Mouse (Mus musculus) midbrain, embryonic 13.5 days (tissue): ENCODE results near the gene Slc5a6. TPM values are rescaled to one million over a fixed set of nuclear protein-coding genes. Genes with fewer than 3 reads are reported as not detected.

Experiments used
- ATAC-seq: fragments of 200-750 bp; cut with Nextera tagmentation; 2 replicates; pipeline ENCODE4 v1.8.0; 2017; ENCODE audit warnings: mild to moderate bottlenecking, moderate TSS enrichment, moderate library complexity
- H3K27ac ChIP-seq: fragments of 300-500 bp; sonication (generic); 2 replicates; pipeline ENCODE4 v1.5.1; 2015; ENCODE audit warnings: inconsistent platforms, mild to moderate bottlenecking, moderate library complexity
- H3K27me3 ChIP-seq: fragments of 300-500 bp; sonication (generic); 2 replicates; pipeline ENCODE4 v1.6.1; 2015; ENCODE audit warnings: mild to moderate bottlenecking, inconsistent platforms
- H3K36me3 ChIP-seq: fragments of 300-500 bp; sonication (generic); 2 replicates; pipeline ENCODE4 v1.6.1; 2015; ENCODE audit warnings: mild to moderate bottlenecking, inconsistent platforms
- H3K4me1 ChIP-seq: fragments of 300-500 bp; sonication (generic); replicated peaks from 2 replicates; pipeline ENCODE4 v1.6.1; 2015; ENCODE audit warnings: inconsistent platforms
- H3K4me2 ChIP-seq: fragments of 300-500 bp; sonication (generic); replicated peaks from 2 replicates; pipeline ENCODE4 v1.6.1; 2015; ENCODE audit warnings: moderate library complexity, mild to moderate bottlenecking, inconsistent platforms
- H3K4me3 ChIP-seq: fragments of 300-500 bp; sonication (generic); replicated peaks from 2 replicates; pipeline ENCODE4 v1.5.1; 2015; ENCODE audit warnings: mild to moderate bottlenecking, inconsistent platforms
- H3K9ac ChIP-seq: fragments of 300-500 bp; sonication (generic); replicated peaks from 2 replicates; pipeline ENCODE4 v1.6.1; 2015; ENCODE audit warnings: mild to moderate bottlenecking, inconsistent platforms
- H3K9me3 ChIP-seq: fragments of 300-500 bp; sonication (generic); 2 replicates; pipeline ENCODE4 v1.6.1; 2016; ENCODE audit warnings: mild to moderate bottlenecking, inconsistent platforms
- WGBS: fragments of 180-500 bp; shearing (Covaris S2); methylation state at CpG from one replicate; pipeline ENCODE4 v1.1.7; 2015; 5-methylcytosine and 5-hydroxymethylcytosine counted together
- polyA plus RNA-seq: library from polyadenylated mRNA; unstranded; fragments of >200 nt; fragmentation: Nextera tagmentation; extraction: Ambion mirVana; gene quantifications from 2 replicates; pipeline ENCODE4 v1.2.1, GENCODE M21; 2015

Slc5a6 gene
- polyA plus RNA-seq, result 17.3 and 19.3 TPM in 2 replicates

DNA sequence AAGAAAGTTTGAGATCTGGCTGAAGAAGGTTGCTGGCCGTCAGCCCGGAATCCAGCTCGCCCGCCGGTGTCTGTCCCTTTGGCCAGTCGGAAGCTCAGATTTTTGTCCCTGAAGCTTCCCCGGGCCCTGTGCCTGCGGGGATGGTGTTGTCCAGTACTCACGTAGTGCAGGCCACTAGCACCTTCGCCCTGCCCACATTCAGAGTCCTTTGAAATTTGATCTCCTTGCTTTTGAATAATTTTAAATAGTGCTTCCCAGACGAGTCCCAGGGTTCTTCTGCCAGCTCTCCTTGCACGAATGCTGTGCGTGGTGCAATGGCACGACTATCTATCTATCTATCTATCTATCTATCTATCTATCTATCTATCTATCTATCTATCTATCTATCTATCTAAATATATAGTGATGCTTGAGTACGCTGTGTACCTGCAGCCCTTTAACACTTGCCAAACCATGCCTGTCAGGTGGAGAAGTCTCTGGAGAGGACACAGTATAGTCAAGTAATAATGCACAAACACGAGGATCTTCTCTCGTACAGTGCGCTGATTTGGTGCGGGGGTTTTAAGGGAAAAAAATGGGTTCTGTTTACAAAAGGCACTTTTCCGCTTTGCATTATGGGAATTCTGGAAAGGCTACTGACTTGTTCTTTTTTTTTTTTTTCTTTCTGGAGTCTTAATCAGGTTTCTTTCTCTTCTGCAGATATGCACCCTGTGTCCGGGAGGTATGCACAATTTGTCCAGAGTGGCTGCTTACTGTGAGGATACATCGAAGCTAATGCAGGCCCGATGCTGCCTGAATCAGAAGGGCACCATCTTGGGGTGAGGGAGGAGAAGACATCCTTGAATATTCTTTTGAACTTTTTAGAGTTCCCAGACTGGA, at the start of gene Slc5a6:
Slc5a6 (minus strand) TSS at position 162 of the 879 bp plus-strand sequence.
- peak within 1 kb of the TSS; percentile 88 for H3K9ac ChIP-seq
- peaks cover 12% of the 10 kb centered on the region for H3K36me3 ChIP-seq
- peak within 1 kb of the TSS; percentile 70 for H3K4me3 ChIP-seq
- peak; percentile 49 for ATAC-seq
- WGBS, result under 1% methylated on average over 23 of the region's 23 CpGs
- H3K27me3 ChIP-seq, result no peaks in the 10 kb centered on the region
- H3K4me1 ChIP-seq, result peaks cover 18% of the 10 kb centered on the region
- peak within 1 kb of the TSS; percentile 82 for H3K4me2 ChIP-seq
- no peaks in the 10 kb centered on the region for H3K9me3 ChIP-seq
- peak within 1 kb of the TSS; percentile 93 for H3K27ac ChIP-seq

GRCm38 (mm10) chr5:31095711-31096480, 47.2 kb upstream of the Slc5a6 start:
- Histone ChIP-seq H3K4me2 (peak overlapping the region; percentile 64; the same call in 1 of the 2 replicates), H3K36me3 (no peaks in the 10 kb centered on the region), H3K4me1 (peaks cover 42% of the 10 kb centered on the region), H3K27me3 (peaks cover 84% of the 10 kb centered on the region), H3K9me3 (no peaks in the 10 kb centered on the region), H3K9ac (no peak overlapping the region), H3K4me3 (0 out of 2 replicates have a peak overlapping the region, but pooled peaks have one; percentile 25), H3K27ac (no peak overlapping the region)
- WGBS, result 17% methylated on average over 11 of the region's 11 CpGs
- ATAC-seq, result no peak

- Histone ChIP-seq H3K4me1 (peaks cover 42% of the 10 kb centered on the region), H3K4me2 (peak overlapping the region; percentile 64), H3K27me3 (peaks cover 92% of the 10 kb centered on the region), H3K9ac (no peak overlapping the region; the same call in 1 of the 2 replicates), H3K27ac (no peak overlapping the region), H3K36me3 (no peaks in the 10 kb centered on the region), H3K4me3 (peak overlapping the region; percentile 25), H3K9me3 (no peaks in the 10 kb centered on the region)
- peak; percentile 25 for ATAC-seq
- WGBS, result under 1% methylated on average over 59 of the region's 59 CpGs
Measured at GRCm38 (mm10) chr5:31094799-31095691, 46.3 kb upstream of the Slc5a6 start.

DNA sequence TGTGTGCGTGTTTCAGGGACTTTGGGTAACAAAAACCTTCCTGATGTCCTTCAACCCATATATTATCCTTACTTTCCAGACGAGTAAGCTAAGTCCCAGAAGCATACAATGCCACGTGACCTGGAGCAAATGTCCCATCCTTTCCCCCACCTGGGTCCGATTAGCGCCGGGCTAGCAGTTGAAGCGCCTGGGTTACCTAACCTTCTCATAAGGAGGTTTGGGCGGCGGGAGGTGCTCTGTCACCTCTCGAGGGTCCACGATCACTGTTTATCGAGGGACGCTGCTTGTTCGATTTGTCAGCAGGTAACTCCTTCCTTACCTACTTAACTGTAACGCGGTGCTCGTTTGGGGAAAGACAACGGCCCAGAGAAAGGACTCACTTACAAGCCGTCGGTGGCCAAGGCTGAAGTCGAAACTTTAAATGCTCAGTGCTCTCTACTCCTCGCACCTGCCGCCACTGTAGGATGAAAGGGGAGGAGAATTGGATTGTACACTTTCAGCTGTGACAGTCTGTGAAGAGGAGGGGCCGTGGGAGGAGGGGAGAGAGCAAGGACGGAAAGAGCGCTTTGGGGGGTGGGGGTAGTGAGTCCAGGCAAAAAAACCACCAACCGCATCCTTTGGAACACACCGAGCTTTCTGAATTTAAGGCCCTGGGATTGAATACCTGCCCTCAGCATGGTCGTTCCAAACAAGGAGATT, 45.5 kb upstream of the Slc5a6 start:
- Histone ChIP-seq H3K4me1 (peaks cover 42% of the 10 kb centered on the region), H3K36me3 (no peaks in the 10 kb centered on the region), H3K4me2 (peak overlapping the region; percentile 64), H3K27me3 (peaks cover 97% of the 10 kb centered on the region), H3K27ac (no peak overlapping the region), H3K9ac (no peak overlapping the region), H3K4me3 (peak overlapping the region; percentile 25), H3K9me3 (no peaks in the 10 kb centered on the region)
- ATAC-seq, result no peak
- WGBS, result 2% methylated on average over 29 of the region's 29 CpGs

DNA sequence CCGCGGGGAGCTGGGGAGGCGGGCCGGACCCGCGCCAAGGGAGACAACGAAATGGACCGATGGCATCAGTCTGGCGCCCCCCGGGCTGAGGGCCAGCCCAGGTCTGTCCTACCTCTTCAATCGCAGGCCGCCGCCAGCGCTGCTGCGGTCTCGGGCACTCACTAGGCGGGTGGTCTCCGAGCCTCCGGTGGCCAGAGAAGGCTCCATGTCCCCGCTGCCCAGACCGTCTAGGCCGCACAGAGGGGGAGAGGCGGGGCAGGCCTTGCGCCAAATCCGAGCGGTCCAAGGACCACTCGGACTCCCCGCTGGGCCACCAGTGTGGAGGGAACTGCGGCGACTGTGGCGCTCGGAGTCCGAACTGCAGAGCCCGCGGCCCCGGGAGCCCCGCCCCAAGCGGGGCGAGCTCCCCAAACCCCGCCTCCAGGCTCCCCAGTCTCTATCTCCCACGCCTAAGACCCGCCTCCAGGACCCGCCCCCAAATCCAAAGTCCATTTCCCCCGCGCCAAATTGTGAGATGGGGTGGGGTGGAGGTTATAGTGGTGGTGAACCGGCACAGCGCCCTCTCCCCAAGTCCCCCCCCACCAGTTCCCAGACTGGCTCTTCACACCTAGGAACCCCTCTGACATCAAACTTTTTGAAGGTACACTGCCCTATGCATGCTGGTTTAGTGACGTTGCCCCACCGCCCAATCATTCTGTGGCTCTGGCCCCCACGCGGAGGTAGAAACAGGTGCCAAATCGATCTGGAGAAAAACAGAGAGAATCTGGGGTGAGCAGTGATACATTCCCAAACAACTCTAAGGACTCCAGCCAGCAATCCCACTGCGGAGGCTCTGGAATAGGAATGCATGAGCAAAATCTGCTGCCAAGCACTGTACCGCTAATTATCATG, 44.7 kb upstream of the Slc5a6 start:
- no peaks in the 10 kb centered on the region for H3K9me3 ChIP-seq
- peak; percentile 59 for ATAC-seq
- under 1% methylated on average over 51 of the region's 54 CpGs for WGBS
- no peaks in the 10 kb centered on the region for H3K36me3 ChIP-seq
- H3K4me2 ChIP-seq, result peak overlapping the region; percentile 64
- peak overlapping the region; percentile 79 for H3K9ac ChIP-seq
- H3K4me3 ChIP-seq, result peak overlapping the region; percentile 55
- 0 out of 2 replicates have a peak overlapping the region, but pooled peaks have one; percentile 4 for H3K27ac ChIP-seq
- peaks cover 42% of the 10 kb centered on the region for H3K4me1 ChIP-seq
- H3K27me3 ChIP-seq, result peaks cover 99% of the 10 kb centered on the region

- 4% methylated on average over 33 of the region's 53 CpGs for WGBS
- H3K9me3 ChIP-seq, result no peaks in the 10 kb centered on the region
- H3K27ac ChIP-seq, result peak overlapping the region; percentile 4; the same call in 1 of the 2 replicates
- H3K9ac ChIP-seq, result peak overlapping the region; percentile 79
- peak overlapping the region; percentile 64 for H3K4me2 ChIP-seq
- H3K4me1 ChIP-seq, result peaks cover 42% of the 10 kb centered on the region
- ATAC-seq, result peak; percentile 3; the same call in 1 of the 2 replicates
- H3K4me3 ChIP-seq, result peak overlapping the region; percentile 55
- H3K36me3 ChIP-seq, result no peaks in the 10 kb centered on the region
- peaks cover 97% of the 10 kb centered on the region for H3K27me3 ChIP-seq
Measured at GRCm38 (mm10) chr5:31092231-31092975, 43.7 kb upstream of the Slc5a6 start.

DNA sequence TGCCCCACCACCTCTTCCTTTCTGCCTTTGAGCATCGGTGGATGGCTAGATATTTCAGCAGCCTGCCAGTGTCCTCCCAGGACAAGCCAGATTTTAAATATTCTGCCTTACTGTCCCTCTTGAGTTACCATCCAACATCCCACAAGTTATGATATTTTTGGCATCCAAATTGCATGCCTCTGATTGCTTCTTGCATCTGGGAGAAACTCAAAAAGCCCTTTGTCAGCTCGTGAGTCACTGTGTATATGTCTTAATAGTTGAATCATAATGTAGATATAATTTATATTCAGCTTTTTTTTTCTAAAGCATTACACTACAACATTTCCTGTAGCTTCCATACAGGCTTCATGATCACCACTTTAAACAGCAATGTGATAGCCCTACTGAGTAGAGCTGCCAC, 38.4 kb upstream of the Slc5a6 start:
- Histone ChIP-seq H3K27ac (peak overlapping the region; percentile 45; the same call in 1 of the 2 replicates), H3K36me3 (no peaks in the 10 kb centered on the region), H3K9me3 (no peaks in the 10 kb centered on the region), H3K27me3 (peaks cover 45% of the 10 kb centered on the region), H3K4me3 (no peak overlapping the region), H3K4me2 (no peak overlapping the region), H3K4me1 (peaks cover 33% of the 10 kb centered on the region), H3K9ac (no peak overlapping the region; the same call in 1 of the 2 replicates)
- 75% methylated on average over 2 of the region's 2 CpGs for WGBS
- no peak for ATAC-seq

DNA sequence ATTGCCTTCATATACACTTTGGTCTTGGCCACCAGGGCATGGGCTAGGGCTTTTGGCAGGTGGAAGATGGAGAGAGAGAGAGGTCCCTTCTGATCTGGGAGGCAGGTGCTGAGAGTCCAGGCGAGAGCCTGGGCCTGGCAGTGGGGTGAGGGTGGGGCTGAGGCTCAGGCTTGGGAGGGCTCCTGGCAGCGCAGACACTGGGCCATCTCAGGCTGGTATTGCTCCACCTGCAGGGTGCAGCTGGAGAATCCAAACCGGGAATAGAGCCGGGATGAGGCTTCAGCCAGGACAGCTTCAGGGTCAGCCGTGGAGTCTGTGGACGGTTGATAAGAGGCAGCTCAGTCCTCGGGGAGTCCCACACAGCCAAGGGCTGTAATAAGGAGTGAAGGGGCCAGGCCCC, 37.9 kb upstream of the Slc5a6 start:
- no peak for ATAC-seq
- H3K9me3 ChIP-seq, result no peaks in the 10 kb centered on the region
- H3K4me1 ChIP-seq, result peaks cover 33% of the 10 kb centered on the region
- H3K36me3 ChIP-seq, result no peaks in the 10 kb centered on the region
- H3K27me3 ChIP-seq, result peaks cover 39% of the 10 kb centered on the region
- H3K9ac ChIP-seq, result peak overlapping the region; percentile 47; the same call in 1 of the 2 replicates
- 27% methylated on average over 7 of the region's 7 CpGs for WGBS
- peak overlapping the region; percentile 45 for H3K27ac ChIP-seq
- no peak overlapping the region for H3K4me3 ChIP-seq
- H3K4me2 ChIP-seq, result no peak overlapping the region

DNA sequence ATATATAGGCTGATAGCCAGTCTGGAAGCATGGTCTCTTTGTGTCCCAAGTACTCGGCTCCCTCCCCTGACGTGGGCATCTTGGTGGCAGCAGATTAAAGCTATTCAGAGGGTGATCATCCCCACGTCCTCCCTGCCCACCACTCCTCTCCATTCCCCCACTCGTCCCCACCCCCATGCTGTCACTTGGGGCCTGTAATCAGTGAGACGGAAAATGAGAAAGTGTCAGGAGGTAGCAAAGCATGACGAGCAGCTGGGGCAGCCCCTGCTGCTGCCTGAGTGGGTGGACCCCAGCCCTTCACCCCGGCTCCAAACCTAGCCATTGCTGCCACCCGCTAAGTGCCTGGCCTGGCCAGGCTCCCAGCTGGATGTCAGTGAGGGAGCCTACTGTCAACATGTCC, 35.2 kb upstream of the Slc5a6 start:
- 2% methylated on average over 8 of the region's 8 CpGs for WGBS
- H3K9ac ChIP-seq, result 0 out of 2 replicates have a peak overlapping the region, but pooled peaks have one; percentile 25
- peak overlapping the region; percentile 82 for H3K27ac ChIP-seq
- peak; percentile 71 for ATAC-seq
- H3K4me3 ChIP-seq, result no peak overlapping the region
- peaks cover 13% of the 10 kb centered on the region; the same call in 1 of the 2 replicates for H3K27me3 ChIP-seq
- H3K4me1 ChIP-seq, result peaks cover 33% of the 10 kb centered on the region
- H3K9me3 ChIP-seq, result no peaks in the 10 kb centered on the region
- H3K36me3 ChIP-seq, result peaks cover 3% of the 10 kb centered on the region; the same call in 1 of the 2 replicates
- H3K4me2 ChIP-seq, result 0 out of 2 replicates have a peak overlapping the region, but pooled peaks have one; percentile 15
